Mouse (Mus musculus) embryonic facial prominence, embryonic 11.5 days (tissue): ENCODE results near the gene Gm39115. TPM values are rescaled to one million over a fixed set of nuclear protein-coding genes. Genes with fewer than 3 reads are reported as not detected.

Experiments
- ATAC-seq: fragments of 200-750 bp; cut with Nextera tagmentation; replicated peaks from 2 replicates; pipeline ENCODE4 v1.8.0; 2017; ENCODE audit warnings: low read depth; ENCODE audit not compliant: insufficient number of reproducible peaks, low FRiP score, low TSS enrichment
- DNase-seq: peaks from one replicate; pipeline ENCODE4 v3.0.0-alpha.2; 2015; ENCODE audit warnings: low spot score
- H3K27ac ChIP-seq: fragments of 300-500 bp; sonication (generic); replicated peaks from 2 replicates; pipeline ENCODE4 v1.5.1; 2014; ENCODE audit warnings: mild to moderate bottlenecking, low read depth, low read length, control low read depth
- H3K27me3 ChIP-seq: fragments of 300-500 bp; sonication (generic); 2 replicates; pipeline ENCODE4 v1.6.1; 2014; ENCODE audit warnings: mild to moderate bottlenecking, low read length, moderate library complexity, mixed read lengths; ENCODE audit not compliant: control insufficient read depth, insufficient read depth
- H3K36me3 ChIP-seq: fragments of 300-500 bp; sonication (generic); replicated peaks from 2 replicates; pipeline ENCODE4 v1.6.1; 2014; ENCODE audit warnings: low read depth, mild to moderate bottlenecking, low read length, moderate library complexity, mixed read lengths; ENCODE audit not compliant: control insufficient read depth, insufficient read depth
- H3K4me1 ChIP-seq: fragments of 300-500 bp; sonication (generic); 2 replicates; pipeline ENCODE4 v1.6.1; 2014; ENCODE audit warnings: low read length, mixed read lengths; ENCODE audit not compliant: control insufficient read depth, insufficient read depth
- H3K4me2 ChIP-seq: fragments of 300-500 bp; sonication (generic); 2 replicates; pipeline ENCODE4 v1.6.1; 2014; ENCODE audit warnings: low read depth, mild to moderate bottlenecking, control low read depth, low read length, moderate library complexity
- H3K4me3 ChIP-seq: fragments of 300-500 bp; sonication (generic); 2 replicates; pipeline ENCODE4 v1.5.1; 2014; ENCODE audit warnings: low read depth, low read length, control low read depth
- H3K9ac ChIP-seq: fragments of 300-500 bp; sonication (generic); replicated peaks from 2 replicates; pipeline ENCODE4 v1.6.1; 2014; ENCODE audit warnings: mild to moderate bottlenecking, control low read depth, low read length
- H3K9me3 ChIP-seq: fragments of 300-500 bp; sonication (generic); replicated peaks from 2 replicates; pipeline ENCODE4 v1.6.1; 2016; ENCODE audit warnings: mild to moderate bottlenecking, low read length, inconsistent platforms, mixed read lengths; ENCODE audit not compliant: control insufficient read depth
- WGBS: fragments of 180-500 bp; shearing (Covaris S2); extraction: QIAGEN DNeasy Blood & Tissue Kit; methylation state at CpG from one replicate; pipeline ENCODE4 v1.1.7; 2014; 5-methylcytosine and 5-hydroxymethylcytosine counted together
- polyA plus RNA-seq: library from polyadenylated mRNA; unstranded; fragments of >200 nt; fragmentation: Nextera tagmentation; extraction: Ambion mirVana; gene quantifications from 2 replicates; pipeline ENCODE4 v1.2.1, GENCODE M21; 2014

Gm39115 gene
- polyA plus RNA-seq, 1 experiment from 2014 or later = not detected

DNA sequence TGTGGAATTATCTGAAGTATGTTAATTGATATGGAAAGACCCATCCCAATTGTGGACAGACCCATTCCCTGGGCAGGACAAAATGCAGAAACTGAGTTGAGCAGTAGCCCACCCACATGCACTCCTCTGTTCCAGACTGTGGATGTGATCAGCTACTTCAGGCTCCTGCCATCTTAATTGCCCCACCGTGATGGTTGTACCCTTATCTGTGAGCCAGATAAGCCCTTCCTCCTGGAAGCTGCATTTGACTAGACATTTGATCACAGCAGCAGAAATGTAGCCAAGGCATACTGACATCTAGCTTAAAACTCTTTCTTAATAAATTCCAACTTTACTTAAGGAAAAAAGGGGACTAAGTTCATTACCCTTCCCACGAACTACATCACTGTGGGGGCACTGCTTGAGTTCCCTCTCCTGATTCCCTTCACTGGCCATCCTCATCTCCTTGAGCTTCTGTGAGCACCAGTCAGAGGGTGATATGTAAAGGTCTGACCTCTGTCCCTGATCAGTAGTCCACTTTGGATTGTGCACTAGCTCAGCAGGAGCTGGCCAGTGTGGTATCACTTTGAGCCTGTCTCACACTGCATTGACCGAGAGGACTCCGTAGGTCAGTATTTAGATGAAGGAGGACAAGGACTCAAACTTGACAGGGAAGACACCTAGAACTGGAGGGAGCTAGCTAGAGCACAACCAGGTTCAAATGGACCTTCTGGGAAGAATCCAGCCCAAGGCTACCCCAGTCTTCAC, 49.5 kb downstream of the Gm39115 start:
- DNase-seq (no peak), ATAC-seq (no peak)
- H3K36me3 ChIP-seq = no peaks in the 10 kb centered on the region
- no peak overlapping the region for H3K27ac ChIP-seq
- H3K4me3 ChIP-seq = no peak overlapping the region
- 77% methylated on average over 4 of the region's 4 CpGs for WGBS
- H3K9ac ChIP-seq = no peak overlapping the region
- H3K9me3 ChIP-seq = no peaks in the 10 kb centered on the region
- H3K4me1 ChIP-seq = peaks cover 4% of the 10 kb centered on the region; the same call in 1 of the 2 replicates
- peaks cover 48% of the 10 kb centered on the region for H3K27me3 ChIP-seq
- H3K4me2 ChIP-seq = no peak overlapping the region

Other genes starting within 250 kb of the Gm39115 start
- 39.3 and 45.1 TPM in 2 replicates for gene Tollip, start 217.5 kb downstream of the Gm39115 start, polyA plus RNA-seq
- gene Brsk2, start 186.3 kb downstream of the Gm39115 start, polyA plus RNA-seq = 2.4 and 2.8 TPM in 2 replicates
- gene Mob2, start 75.0 kb downstream of the Gm39115 start, polyA plus RNA-seq = 60.2 and 62.9 TPM in 2 replicates
- 3.6 and 4.2 TPM in 2 replicates for gene Dusp8, start 40.2 kb downstream of the Gm39115 start, polyA plus RNA-seq
- not detected in 2 replicates for gene Gm45618, start 15.3 kb downstream of the Gm39115 start, polyA plus RNA-seq
- not detected in 2 replicates for gene Gm45337, start 8.6 kb upstream of the Gm39115 start, polyA plus RNA-seq
- gene Gm29735, start 21.1 kb upstream of the Gm39115 start, polyA plus RNA-seq = not detected in 2 replicates
- gene Gm4553, start 29.7 kb upstream of the Gm39115 start, polyA plus RNA-seq = not detected in 2 replicates
- gene Krtap5-2, start 40.0 kb upstream of the Gm39115 start, polyA plus RNA-seq = not detected in 2 replicates
- gene Gm10153, start 54.4 kb upstream of the Gm39115 start, polyA plus RNA-seq = not detected in 2 replicates
- not detected in 2 replicates for gene Krtap5-3, start 65.3 kb upstream of the Gm39115 start, polyA plus RNA-seq
- gene Gm7579, start 75.8 kb upstream of the Gm39115 start, polyA plus RNA-seq = not detected in 2 replicates
- not detected in 2 replicates for gene Krtap5-5, start 93.9 kb upstream of the Gm39115 start, polyA plus RNA-seq
- gene Gm40460, start 105.0 kb upstream of the Gm39115 start, polyA plus RNA-seq = not detected in 2 replicates
- not detected in 2 replicates for gene Gm2431, start 122.3 kb upstream of the Gm39115 start, polyA plus RNA-seq
- gene Gm4559, start 138.3 kb upstream of the Gm39115 start, polyA plus RNA-seq = not detected in 2 replicates
- gene Krtap5-1, start 161.1 kb upstream of the Gm39115 start, polyA plus RNA-seq = not detected in 2 replicates
- gene Krtap5-4, start 167.5 kb upstream of the Gm39115 start, polyA plus RNA-seq = 0.20 TPM in 1 of 2 replicates, not detected in the other
- gene Ifitm10, start 237.7 kb upstream of the Gm39115 start, polyA plus RNA-seq = 0.97 and 1.9 TPM in 2 replicates
- gene Gm49369, start 246.6 kb upstream of the Gm39115 start, polyA plus RNA-seq = 2.0 TPM in 1 of 2 replicates, not detected in the other